Mouse (Mus musculus): Measurements from ENCODE around the gene Nsl1. TPM values are rescaled to one million over a fixed set of nuclear protein-coding genes. Genes with fewer than 3 reads are reported as not detected.
"Not testable (repeated sequence)": the region's sequence is repeated elsewhere in the genome, so short reads cannot be mapped to it uniquely, and the experiment has no call there.

Nsl1 gene
- polyA plus RNA-seq (2016; fragmentation: Nextera tagmentation; extraction: Ambion mirVana): 22.0 and 24.2 TPM in 2 replicates

DNA sequence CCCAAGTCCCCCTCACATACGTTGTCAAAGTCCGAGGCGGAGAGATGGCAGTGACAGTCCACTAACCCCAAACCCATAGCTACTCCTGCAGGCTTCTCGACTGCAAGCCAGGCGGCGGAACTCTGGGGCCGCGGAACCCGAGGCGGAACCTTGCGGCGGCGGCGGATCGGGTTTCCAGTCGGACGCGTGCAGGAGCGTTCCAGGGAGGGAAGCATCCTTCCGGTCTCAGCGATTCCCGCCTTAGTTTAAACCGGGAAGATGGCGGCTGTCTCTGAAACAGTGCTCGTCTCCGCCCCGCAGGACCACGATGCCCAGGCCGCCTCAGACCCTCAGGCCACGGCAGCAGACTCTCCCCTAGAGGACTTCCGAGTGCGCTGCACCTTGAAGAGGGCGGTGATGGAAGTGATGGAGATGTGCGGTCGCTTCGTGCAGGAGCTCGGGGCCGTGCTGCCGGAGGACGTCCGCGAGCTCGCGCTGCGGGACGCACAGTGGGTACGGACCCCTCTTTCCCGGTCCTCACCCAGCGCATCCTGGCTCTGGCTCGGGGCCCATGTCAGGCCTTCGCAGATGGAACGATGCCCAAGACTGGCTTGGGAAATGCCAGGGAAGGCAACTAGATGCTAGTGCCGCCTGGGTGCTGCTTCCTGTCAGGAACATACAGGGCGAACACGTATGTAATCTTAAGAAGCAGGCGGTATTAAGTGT lies at the start of gene Nsl1, which contains the start of gene Tatdn3:
TSS of gene Nsl1 (plus strand) at position 232 of the 705 bp plus-strand sequence.
TSS of gene Tatdn3 (minus strand) at position 152 of the 705 bp plus-strand sequence.
- peak; percentile 89 for ATAC-seq
- H3K4me1 ChIP-seq: peaks cover 39% of the 10 kb centered on the region
- peak within 1 kb of the TSS; percentile 73 for H3K27ac ChIP-seq
- no peaks in the 10 kb centered on the region for H3K27me3 ChIP-seq (replicated peaks)
- peak within 1 kb of the TSS; percentile 91 for H3K9ac ChIP-seq
- H3K4me2 ChIP-seq: peak within 1 kb of the TSS; percentile 88
- WGBS (ENCODE audit: insufficient replicate concordance): under 1% methylated on average over 56 of the region's 56 CpGs
- peak within 1 kb of the TSS; percentile 90 for H3K4me3 ChIP-seq
- H3K9me3 ChIP-seq (replicated peaks): no peaks in the 10 kb centered on the region
- peaks cover 40% of the 10 kb centered on the region for H3K36me3 ChIP-seq

DNA sequence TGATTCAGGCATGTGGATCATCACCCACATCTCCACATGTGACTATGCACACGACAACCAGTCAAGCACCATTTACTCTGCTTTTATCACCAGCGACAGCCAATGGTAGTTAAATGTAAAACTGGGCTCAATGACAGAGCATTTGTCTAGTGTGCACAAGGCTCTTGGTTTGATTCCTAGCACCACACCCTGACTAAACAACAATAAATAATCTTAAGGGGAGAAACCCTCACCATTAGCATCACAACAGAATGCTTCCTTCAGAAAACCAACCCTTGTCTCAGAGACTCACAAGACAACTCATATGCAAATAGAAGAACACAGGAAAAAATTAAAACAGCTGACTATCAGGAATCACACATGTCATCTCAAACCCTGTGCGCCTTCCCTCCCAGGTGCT lies 48.5 kb upstream of the Nsl1 start:
- H3K9ac ChIP-seq: no peak overlapping the region
- H3K27me3 ChIP-seq (replicated peaks): no peaks in the 10 kb centered on the region
- no peaks in the 10 kb centered on the region for H3K4me1 ChIP-seq
- H3K27ac ChIP-seq: no peak overlapping the region
- H3K36me3 ChIP-seq: peaks cover 61% of the 10 kb centered on the region
- 89% methylated on average over 3 of the region's 3 CpGs for WGBS (ENCODE audit: insufficient replicate concordance)
- no peak overlapping the region for H3K4me3 ChIP-seq
- ATAC-seq: no peak
- no peaks in the 10 kb centered on the region for H3K9me3 ChIP-seq (replicated peaks)
- H3K4me2 ChIP-seq: no peak overlapping the region

DNA sequence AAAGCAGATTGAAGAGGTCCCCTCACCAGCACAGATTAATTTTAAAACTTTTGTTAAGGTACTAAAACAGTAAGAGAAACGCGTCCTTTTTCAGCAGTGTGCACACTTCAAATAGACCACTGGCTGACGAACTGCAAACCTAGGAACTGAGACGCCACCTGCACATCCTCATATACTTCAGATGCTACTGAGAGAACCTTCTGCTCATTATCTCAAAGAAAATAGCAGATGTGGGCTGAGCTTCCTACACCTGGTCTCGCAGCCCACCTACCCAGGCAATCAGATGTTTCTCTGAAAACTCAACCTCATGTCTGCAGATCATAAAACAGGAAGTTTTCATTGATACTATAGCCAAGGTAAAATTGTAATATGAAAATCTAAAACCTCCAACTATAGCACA lies 43.0 kb upstream of the Nsl1 start:
- Histone ChIP-seq H3K4me3 (no peak overlapping the region), H3K9ac (no peak overlapping the region), H3K9me3 (replicated peaks) (no peaks in the 10 kb centered on the region), H3K4me1 (peaks cover 9% of the 10 kb centered on the region), H3K27me3 (replicated peaks) (no peaks in the 10 kb centered on the region), H3K4me2 (no peak overlapping the region), H3K36me3 (peaks cover 25% of the 10 kb centered on the region), H3K27ac (no peak overlapping the region)
- WGBS (ENCODE audit: insufficient replicate concordance): 84% methylated on average over 5 of the region's 5 CpGs
- ATAC-seq: no peak

DNA sequence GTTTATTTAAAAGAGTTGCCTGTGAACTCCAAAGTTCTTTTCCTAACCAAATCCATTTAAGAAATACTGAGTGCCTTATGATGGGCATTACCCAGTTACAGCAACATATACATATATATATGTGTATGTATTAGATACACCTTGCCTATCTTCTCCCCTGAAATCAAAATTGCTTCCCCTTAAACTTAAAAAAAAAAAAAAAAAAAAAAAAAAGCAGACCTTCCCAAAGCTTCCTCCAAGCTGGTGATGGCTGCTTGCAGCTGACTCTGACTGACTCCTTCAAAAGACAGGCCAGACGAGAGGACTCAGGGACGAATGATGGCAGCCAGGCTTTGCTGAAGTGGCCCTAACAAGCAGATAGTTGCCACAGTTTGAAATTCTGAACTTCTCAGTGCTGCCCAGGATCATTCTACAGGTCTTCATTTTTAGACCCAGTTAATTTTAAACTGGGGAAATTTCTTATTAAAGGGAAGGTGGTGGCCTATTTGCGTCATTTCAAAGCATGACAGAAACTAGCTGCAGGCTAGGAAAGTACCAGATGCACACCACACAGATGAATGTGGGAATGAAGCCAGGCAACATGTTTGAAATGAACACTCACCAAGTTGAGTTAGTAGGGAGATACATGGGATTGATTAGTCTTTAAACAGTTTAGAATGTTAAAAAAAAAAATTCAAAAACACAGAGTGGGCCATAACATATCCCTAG lies 42.4 kb upstream of the Nsl1 start:
- no peaks in the 10 kb centered on the region for H3K9me3 ChIP-seq (replicated peaks)
- H3K27me3 ChIP-seq (replicated peaks): no peaks in the 10 kb centered on the region
- no peak overlapping the region for H3K4me2 ChIP-seq
- ATAC-seq: no peak
- H3K9ac ChIP-seq: no peak overlapping the region
- peaks cover 14% of the 10 kb centered on the region for H3K4me1 ChIP-seq
- peaks cover 19% of the 10 kb centered on the region for H3K36me3 ChIP-seq
- H3K27ac ChIP-seq: no peak overlapping the region
- WGBS (ENCODE audit: insufficient replicate concordance): 87% methylated on average over 3 of the region's 3 CpGs
- no peak overlapping the region for H3K4me3 ChIP-seq

DNA sequence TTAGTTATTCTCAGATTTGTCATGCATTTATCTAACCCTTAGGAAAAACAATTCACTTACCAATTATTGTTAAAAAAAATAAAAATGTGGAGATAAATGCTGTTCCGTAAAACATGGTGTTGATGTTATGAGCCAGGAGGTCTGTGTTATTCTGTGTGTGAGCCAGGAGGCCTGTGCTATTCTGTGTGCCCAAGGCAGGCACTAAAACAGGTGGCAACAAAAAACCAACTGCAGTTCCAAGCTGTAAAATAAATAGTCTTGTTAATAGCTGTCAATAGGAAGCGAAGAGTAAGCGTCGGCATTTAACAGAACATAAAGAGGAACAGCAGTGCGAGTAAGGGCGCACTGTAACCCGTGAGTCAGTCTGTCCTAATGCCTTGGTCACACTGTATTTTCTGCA lies 41.8 kb upstream of the Nsl1 start:
- H3K9me3 ChIP-seq (replicated peaks): no peaks in the 10 kb centered on the region
- peaks cover 18% of the 10 kb centered on the region for H3K4me1 ChIP-seq
- H3K9ac ChIP-seq: no peak overlapping the region
- H3K36me3 ChIP-seq: peaks cover 19% of the 10 kb centered on the region
- no peak for ATAC-seq
- H3K4me3 ChIP-seq: no peak overlapping the region
- WGBS (ENCODE audit: insufficient replicate concordance): 86% methylated on average over 7 of the region's 7 CpGs
- H3K27ac ChIP-seq: no peak overlapping the region
- H3K27me3 ChIP-seq (replicated peaks): no peaks in the 10 kb centered on the region
- no peak overlapping the region for H3K4me2 ChIP-seq

DNA sequence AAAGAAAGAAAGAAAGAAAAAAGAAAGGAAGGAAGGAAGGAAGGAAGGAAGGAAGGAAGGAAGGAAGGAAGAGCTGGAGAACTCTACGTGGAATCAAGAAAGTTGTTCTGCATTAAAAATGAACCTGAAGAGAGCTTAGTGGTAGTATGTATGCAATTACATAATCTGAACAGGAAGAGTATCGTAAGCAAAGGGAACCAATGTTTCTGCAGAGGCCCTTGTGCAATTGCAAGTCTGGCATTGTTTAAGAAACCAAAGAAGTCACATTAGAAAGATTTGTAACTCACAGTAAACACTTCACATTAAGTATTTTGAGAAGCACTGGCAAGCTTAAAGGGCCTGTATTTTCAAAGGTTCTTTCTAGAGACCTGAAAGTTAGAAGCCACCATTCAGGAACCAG lies 39.7 kb upstream of the Nsl1 start:
- no peak overlapping the region for H3K4me3 ChIP-seq
- H3K9ac ChIP-seq: no peak overlapping the region
- 73% methylated on average over 2 of the region's 2 CpGs for WGBS (ENCODE audit: insufficient replicate concordance)
- no peak overlapping the region for H3K4me2 ChIP-seq
- H3K36me3 ChIP-seq: peaks cover 19% of the 10 kb centered on the region
- no peaks in the 10 kb centered on the region for H3K27me3 ChIP-seq (replicated peaks)
- H3K4me1 ChIP-seq: peaks cover 27% of the 10 kb centered on the region
- H3K27ac ChIP-seq: no peak overlapping the region
- H3K9me3 ChIP-seq (replicated peaks): no peaks in the 10 kb centered on the region
- no peak for ATAC-seq

DNA sequence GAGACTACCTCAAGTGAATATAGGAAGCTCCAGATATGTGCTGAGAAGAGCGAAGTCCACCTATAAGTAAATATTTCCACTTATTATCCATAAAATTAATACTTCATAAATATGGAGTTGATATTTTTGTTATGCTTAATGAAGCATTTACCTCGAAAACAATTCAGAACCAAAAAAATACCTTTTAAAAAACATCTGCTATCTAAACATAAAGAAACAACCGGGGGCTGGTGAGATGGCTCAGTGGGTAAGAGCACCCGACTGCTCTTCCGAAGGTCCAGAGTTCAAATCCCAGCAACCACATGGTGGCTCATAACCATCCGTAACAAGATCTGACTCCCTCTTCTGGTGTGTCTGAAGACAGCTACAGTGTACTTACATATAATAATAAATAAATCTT lies 39.0 kb upstream of the Nsl1 start:
- H3K9me3 ChIP-seq (replicated peaks); H3K9ac ChIP-seq; H3K4me3 ChIP-seq; H3K27me3 ChIP-seq (replicated peaks); H3K4me2 ChIP-seq; ATAC-seq; H3K27ac ChIP-seq: not testable (repeated sequence)
- peaks cover 19% of the 10 kb centered on the region for H3K36me3 ChIP-seq
- WGBS (ENCODE audit: insufficient replicate concordance): 83% methylated on average over 6 of the region's 6 CpGs
- peaks cover 27% of the 10 kb centered on the region for H3K4me1 ChIP-seq

DNA sequence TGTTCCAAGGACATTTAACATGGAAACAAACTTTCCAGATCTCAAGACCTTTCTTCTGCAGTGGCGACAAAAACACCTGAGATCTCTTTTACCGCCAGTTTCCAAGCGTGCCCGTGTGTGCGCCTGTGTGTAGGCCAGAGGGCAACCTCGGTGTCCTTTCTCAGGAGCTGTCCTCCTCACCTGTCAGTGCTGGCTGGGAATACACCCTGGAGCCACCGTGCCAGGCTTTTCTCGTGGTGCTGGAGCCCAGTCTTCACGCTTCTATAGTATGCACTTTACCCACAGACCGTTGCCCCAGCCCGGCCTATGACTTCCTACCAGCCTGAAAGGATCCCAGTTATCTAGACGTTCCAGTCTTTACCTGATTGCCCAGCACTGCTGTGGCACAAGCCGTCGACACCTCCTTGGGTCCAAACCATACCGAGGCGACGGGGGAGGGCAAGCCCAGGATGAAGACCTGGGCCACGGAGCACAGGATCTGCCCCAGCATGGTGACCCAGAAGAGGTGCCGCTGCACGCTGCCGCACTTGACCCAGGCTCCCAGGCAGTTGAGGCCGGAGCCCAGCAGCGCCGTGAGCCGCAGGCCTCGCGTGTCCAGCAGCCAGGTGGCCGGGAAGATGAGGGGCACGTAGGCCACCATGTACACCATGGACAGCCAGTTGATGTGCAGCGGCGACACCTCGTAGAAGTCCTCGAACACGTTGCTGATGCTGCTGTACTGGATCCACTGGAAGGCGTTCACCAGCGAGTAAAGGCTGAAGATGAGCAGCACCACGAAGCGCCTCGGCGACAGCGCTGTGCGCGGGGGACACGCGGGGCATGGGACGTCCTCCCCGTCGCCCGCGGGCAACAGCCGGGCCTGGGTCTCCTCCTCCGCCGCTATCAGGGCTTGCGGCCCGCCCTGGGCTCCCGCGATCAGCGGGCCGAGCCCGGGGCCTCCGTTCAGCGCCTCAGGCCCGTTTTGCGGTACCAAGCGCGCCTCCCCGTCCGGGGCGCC lies 37.5 kb upstream of the Nsl1 start:
- Histone ChIP-seq H3K4me2 (peak overlapping the region; percentile 100), H3K27me3 (replicated peaks) (no peaks in the 10 kb centered on the region), H3K4me1 (peaks cover 27% of the 10 kb centered on the region), H3K9ac (peak overlapping the region; percentile 89), H3K36me3 (peaks cover 12% of the 10 kb centered on the region), H3K9me3 (replicated peaks) (no peaks in the 10 kb centered on the region), H3K4me3 (peak overlapping the region; percentile 84), H3K27ac (peak overlapping the region; percentile 86)
- peak; percentile 47 for ATAC-seq
- WGBS (ENCODE audit: insufficient replicate concordance): 3% methylated on average over 68 of the region's 69 CpGs

DNA sequence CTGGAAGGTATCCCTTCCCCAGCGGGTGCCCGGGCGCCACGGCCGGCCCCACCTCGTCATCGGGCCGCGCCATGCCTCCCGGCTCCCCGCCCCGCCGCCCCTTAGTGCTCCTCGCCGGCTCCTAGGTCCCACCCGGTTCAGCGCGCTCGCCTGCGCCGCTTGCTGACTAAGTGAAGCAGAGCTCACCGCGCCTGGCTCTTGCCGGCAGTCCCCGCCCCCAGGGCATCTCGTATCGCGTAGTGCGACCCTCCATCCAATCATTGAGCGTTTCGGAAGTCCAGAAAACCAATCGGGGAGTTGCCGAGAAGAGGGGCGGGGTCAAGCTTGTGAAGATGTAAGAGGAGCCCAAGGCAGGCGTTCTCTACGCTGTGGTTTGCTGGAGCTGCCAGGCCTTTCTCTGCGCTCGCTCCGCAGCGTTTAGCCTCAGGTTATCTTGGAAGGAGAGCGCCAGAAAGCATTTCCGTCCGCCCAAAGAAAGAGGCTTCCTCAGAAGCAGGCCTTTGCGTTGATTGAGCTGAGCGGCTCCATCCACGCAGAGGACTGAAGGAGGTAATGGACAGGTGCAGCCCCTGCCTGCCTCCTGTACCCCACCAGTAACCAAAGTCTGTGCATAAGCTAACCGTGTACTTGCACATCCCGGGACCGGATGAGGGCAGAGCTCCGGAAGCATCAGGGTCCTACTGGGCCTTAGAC lies 36.6 kb upstream of the Nsl1 start, which contains the start of gene Flvcr1:
TSS of gene Flvcr1 (minus strand) at position 138 of the 693 bp plus-strand sequence.
- Histone ChIP-seq H3K4me2 (peak within 1 kb of the TSS; percentile 100), H3K36me3 (peaks cover 8% of the 10 kb centered on the region), H3K4me1 (peaks cover 31% of the 10 kb centered on the region), H3K27ac (peak within 1 kb of the TSS; percentile 86), H3K4me3 (peak within 1 kb of the TSS; percentile 84), H3K9ac (peak within 1 kb of the TSS; percentile 89), H3K9me3 (replicated peaks) (no peaks in the 10 kb centered on the region), H3K27me3 (replicated peaks) (no peaks in the 10 kb centered on the region)
- ATAC-seq: peak; percentile 99
- WGBS (ENCODE audit: insufficient replicate concordance): under 1% methylated on average over 50 of the region's 50 CpGs

DNA sequence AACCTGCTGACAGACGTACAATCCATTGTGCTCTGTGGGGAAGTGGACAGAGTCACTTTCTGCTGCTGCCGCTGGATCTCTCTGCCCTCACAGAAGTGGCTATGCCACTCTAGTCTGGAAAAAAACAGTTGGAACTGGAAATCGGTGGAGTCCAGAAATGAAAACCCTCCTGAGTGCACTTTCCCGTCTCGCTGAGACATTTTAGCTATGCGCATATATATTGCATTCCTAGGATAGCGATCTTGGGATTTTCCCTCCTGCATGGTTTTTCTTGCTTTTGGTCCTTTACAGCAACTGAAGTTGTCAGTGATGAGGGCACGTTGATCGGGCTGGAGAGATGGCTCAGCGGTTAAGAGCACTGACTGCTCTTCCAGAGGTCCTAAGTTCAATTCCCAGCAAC lies 32.6 kb upstream of the Nsl1 start:
- Histone ChIP-seq H3K9me3 (replicated peaks) (no peaks in the 10 kb centered on the region), H3K9ac (no peak overlapping the region), H3K4me1 (peaks cover 19% of the 10 kb centered on the region), H3K4me2 (no peak overlapping the region), H3K36me3 (no peaks in the 10 kb centered on the region), H3K4me3 (no peak overlapping the region), H3K27me3 (replicated peaks) (0 out of 2 replicates have a peak, but pooled peaks cover 4% of the 10 kb centered on the region), H3K27ac (no peak overlapping the region)
- 75% methylated on average over 10 of the region's 10 CpGs for WGBS (ENCODE audit: insufficient replicate concordance)
- ATAC-seq: no peak

DNA sequence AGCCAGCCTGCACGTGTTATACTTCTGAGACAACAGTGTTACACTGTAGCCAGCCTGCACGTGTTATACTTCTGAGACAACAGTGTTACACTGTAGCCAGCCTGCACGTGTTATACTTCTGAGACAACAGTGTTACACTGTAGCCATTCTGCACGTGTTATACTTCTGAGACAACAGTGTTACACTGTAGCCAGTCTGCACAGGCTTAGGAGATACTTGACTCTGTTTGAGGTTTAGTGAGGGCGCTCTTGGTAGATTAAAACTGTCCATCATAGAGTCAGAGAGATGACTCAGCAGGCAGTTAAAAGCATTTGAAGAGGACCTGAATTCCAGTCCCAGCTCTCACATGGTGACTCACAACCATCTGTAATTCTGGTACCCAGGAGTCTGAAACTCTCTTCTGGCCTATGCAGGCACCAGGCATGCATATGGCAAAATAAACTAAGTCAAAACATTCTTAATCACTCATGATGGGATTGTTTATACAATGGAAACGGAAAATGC lies 31.8 kb upstream of the Nsl1 start:
- not testable (repeated sequence) for ATAC-seq; H3K27ac ChIP-seq; H3K27me3 ChIP-seq (replicated peaks); H3K36me3 ChIP-seq; H3K4me2 ChIP-seq; H3K9ac ChIP-seq; H3K4me3 ChIP-seq; H3K9me3 ChIP-seq (replicated peaks)
- H3K4me1 ChIP-seq: peaks cover 14% of the 10 kb centered on the region
- 46% methylated on average over 6 of the region's 6 CpGs for WGBS (ENCODE audit: insufficient replicate concordance)

All from liver, embryonic 12.5 days (tissue).